Mouse (Mus musculus) heart, adult 2 months (tissue): ENCODE data around the gene Ndufb8. TPM values are rescaled to one million over a fixed set of nuclear protein-coding genes. Genes with fewer than 3 reads are reported as not detected.

Source experiments
- DNase-seq, 2 experiments: peaks; one replicate each; pipeline ENCODE4 v3.0.0; 2021
- H3K27ac ChIP-seq: fragments of 200-600 bp; 2 replicates; pipeline ENCODE4 v1.8.1; 2022
- H3K27me3 ChIP-seq: fragments of 200-500 bp; 2 replicates; pipeline ENCODE4 v1.6.1; 2012; ENCODE audit warnings: mild to moderate bottlenecking, low read length, inconsistent platforms, mixed read lengths; ENCODE audit not compliant: control insufficient read depth, insufficient read depth
- H3K36me3 ChIP-seq: fragments of 200-500 bp; 2 replicates; pipeline ENCODE4 v1.6.1; 2012; ENCODE audit warnings: low read length, inconsistent platforms; ENCODE audit not compliant: control insufficient read depth, insufficient read depth
- H3K4me1 ChIP-seq: fragments of 200-500 bp; 2 replicates; pipeline ENCODE4 v1.6.1; 2011; ENCODE audit warnings: low read length; ENCODE audit not compliant: control insufficient read depth, insufficient read depth
- H3K4me3 ChIP-seq: fragments of 200-600 bp; 2 replicates; pipeline ENCODE4 v1.8.1; 2022
- H3K79me2 ChIP-seq: fragments of 200-500 bp; replicated peaks from 2 replicates; pipeline ENCODE4 v1.6.1; 2012; ENCODE audit warnings: mild to moderate bottlenecking, inconsistent platforms, low read length, moderate library complexity, mixed read lengths; ENCODE audit not compliant: control insufficient read depth, insufficient read depth
- H3K9ac ChIP-seq: fragments of 200-500 bp; 2 replicates; pipeline ENCODE4 v1.6.1; 2012; ENCODE audit warnings: low read depth, mild to moderate bottlenecking, control low read depth, inconsistent platforms, low read length, mixed read lengths
- CTCF ChIP-seq: fragments of 200-600 bp; IDR thresholded peaks from 2 replicates; pipeline ENCODE4 v1.8.1; 2022; ENCODE audit warnings: antibody characterized with exemption, mild to moderate bottlenecking, moderate library complexity
- EP300 ChIP-seq: fragments of 200-500 bp; IDR thresholded peaks from 2 replicates; pipeline ENCODE4 v1.6.1; 2011; ENCODE audit warnings: low read depth, low read length, control low read depth; ENCODE audit not compliant: insufficient read depth
- POLR2A ChIP-seq: fragments of 200-500 bp; IDR thresholded peaks from 2 replicates; pipeline ENCODE4 v1.6.1; 2011; ENCODE audit warnings: mild to moderate bottlenecking, low read depth, low read length, control low read depth; ENCODE audit not compliant: insufficient read depth
- WGBS: fragments of 180-500 bp; shearing (Covaris S2); methylation state at CpG from one replicate; pipeline ENCODE4 v1.1.7; 2018; 5-methylcytosine and 5-hydroxymethylcytosine counted together
- intact Hi-C: fragments of 180-260 bp; cut with DNase I; formaldehyde crosslinking; loops from one replicate; pipeline ENCODE4 v1.15.1; 2025
- polyA plus RNA-seq: library from polyadenylated mRNA; depleted of rRNA; stranded (reverse); fragments of >200 nt; gene quantifications from 2 replicates; pipeline ENCODE4 v1.2.3, GENCODE M21; 2012
- total RNA-seq, 2 experiments: library from RNA; stranded (reverse); gene quantifications; 2 replicates each; pipeline ENCODE4 v1.2.3; 2021

The Ndufb8 gene
- total and polyA plus RNA-seq, 3 experiments = 1,693 to 2,415 (median 1,987) TPM

DNA sequence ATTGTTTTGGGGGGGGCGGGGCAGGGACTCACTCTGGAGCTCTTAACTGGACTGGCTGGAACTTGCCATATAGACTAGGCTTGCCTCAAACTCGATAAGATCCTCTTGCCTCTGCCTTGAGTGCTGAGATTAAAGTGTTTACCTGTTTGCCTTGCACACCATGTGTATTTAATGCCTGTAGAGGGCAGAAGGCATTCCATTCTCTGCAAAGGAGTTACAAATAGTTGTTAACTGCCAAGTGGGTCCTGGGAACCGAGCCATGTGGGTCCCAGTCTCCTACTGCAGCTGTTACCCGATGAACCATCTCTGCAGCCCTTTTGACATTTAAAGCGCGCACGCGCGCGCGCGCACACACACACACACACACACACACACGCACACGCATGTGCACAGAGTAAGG is 8.8 kb upstream of the Ndufb8 start:
- no peak overlapping the region for H3K4me3 ChIP-seq
- peaks cover 4% of the 10 kb centered on the region for H3K36me3 ChIP-seq
- H3K27me3 ChIP-seq = no peaks in the 10 kb centered on the region
- H3K27ac ChIP-seq = no peak overlapping the region
- intact Hi-C loops = no loop called here
- no peak overlapping the region for H3K9ac ChIP-seq
- 0 out of 2 replicates have a peak, but pooled peaks cover 2% of the 10 kb centered on the region for H3K79me2 ChIP-seq
- DNase-seq = no peak
- peaks cover 2% of the 10 kb centered on the region for H3K4me1 ChIP-seq
- TF ChIP-seq EP300 (no peak), CTCF (no peak), POLR2A (no peak)
- WGBS = 85% methylated on average over 14 of the region's 14 CpGs

DNA sequence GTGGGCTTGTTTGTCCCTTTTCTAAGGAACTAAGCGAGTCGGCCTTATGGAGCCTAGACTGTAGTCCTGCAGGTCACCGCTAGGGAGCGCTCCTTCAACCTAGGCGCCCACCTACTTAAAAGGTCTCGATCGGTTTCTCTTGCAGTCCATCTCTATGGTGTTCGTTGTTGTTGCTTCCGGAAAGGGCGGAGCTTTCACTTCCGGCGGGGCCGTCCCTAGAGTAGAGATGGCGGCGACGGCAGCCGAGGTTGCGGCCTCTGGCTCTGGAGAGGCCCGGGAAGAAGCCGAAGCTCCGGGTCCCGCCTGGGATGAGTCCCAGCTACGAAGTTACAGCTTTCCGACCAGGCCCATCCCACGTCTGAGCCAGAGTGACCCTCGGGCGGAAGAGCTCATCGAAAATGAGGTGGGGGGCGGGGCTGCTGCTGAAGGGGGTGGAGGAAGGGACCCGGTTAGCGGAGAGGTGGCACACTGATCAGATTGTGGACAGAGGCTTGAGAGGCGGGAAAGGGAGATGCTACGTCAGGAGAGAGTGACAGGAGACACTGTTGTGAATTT is 7.5 kb upstream of the Ndufb8 start, which contains the start of gene Hif1an:
Hif1an (plus strand) TSS at position 199 of the 555 bp plus-strand sequence.
- peak within 1 kb of the TSS; percentile 76 for H3K27ac ChIP-seq
- peaks cover 2% of the 10 kb centered on the region for H3K4me1 ChIP-seq
- under 1% methylated on average over 33 of the region's 33 CpGs for WGBS
- 0 out of 2 replicates have a peak, but pooled peaks cover 2% of the 10 kb centered on the region for H3K79me2 ChIP-seq
- intact Hi-C loops = no loop called here
- peak; percentile 95 for DNase-seq
- H3K4me3 ChIP-seq = peak within 1 kb of the TSS; percentile 65
- H3K27me3 ChIP-seq = no peaks in the 10 kb centered on the region
- peak within 1 kb of the TSS; percentile 77 for H3K9ac ChIP-seq
- TF ChIP-seq CTCF = peak; percentile 100
- peak; percentile 78; the same call in 1 of the 2 replicates for TF ChIP-seq EP300
- TF ChIP-seq POLR2A = peak; percentile 88
- H3K36me3 ChIP-seq = peaks cover 4% of the 10 kb centered on the region

DNA sequence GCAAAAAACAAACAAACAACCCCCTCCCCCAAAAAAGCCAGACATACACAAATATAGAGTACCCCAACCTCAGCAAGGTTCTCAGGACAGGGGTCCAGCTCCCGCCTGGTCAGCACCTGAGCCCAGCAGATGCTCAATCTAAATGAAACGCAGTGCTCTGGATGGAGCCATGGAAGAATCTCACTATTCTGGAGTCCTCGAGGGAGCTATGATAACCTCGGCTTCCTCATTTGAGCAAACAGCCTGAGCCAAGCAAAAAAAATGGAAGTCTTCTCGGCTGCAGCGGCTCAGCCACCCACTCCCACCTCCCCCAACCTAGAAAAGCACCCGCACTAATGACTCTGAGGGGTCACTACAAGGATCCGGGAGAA is 765 bp downstream of the Ndufb8 start:
- Histone ChIP-seq H3K27me3 (no peaks in the 10 kb centered on the region), H3K36me3 (peaks cover 16% of the 10 kb centered on the region), H3K4me3 (peak overlapping the region; percentile 95), H3K27ac (peak overlapping the region; percentile 92), H3K4me1 (peaks cover 5% of the 10 kb centered on the region), H3K79me2 (peaks cover 6% of the 10 kb centered on the region), H3K9ac (peak overlapping the region; percentile 96)
- WGBS = 2% methylated on average over 8 of the region's 8 CpGs
- DNase-seq = no peak
- intact Hi-C loops = no loop called here
- no peak for TF ChIP-seq EP300
- no peak for TF ChIP-seq CTCF
- no peak for TF ChIP-seq POLR2A

DNA sequence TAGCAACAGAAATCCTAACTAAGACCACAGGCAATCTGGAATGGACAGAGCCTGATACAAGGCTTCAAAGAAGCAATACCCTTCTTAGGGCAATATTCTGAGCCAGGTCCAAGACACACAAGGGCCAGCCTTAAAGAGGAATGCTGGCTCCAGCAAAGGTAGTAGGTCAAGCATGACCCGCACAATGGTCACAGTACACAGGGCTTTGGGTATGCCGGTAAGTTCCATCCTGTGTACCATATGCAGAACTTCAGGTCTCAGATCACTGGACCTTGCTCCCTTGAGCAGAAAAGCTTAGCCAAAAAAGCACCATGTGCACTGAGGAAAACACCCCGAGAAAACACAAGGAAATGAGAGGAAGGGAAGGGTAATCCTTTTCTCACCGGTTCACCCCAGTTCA is 2.0 kb downstream of the Ndufb8 start:
- intact Hi-C loops = no loop called here
- H3K27ac ChIP-seq = no peak overlapping the region
- 80% methylated on average over 4 of the region's 4 CpGs for WGBS
- TF ChIP-seq CTCF (no peak), POLR2A (no peak), EP300 (no peak)
- peaks cover 6% of the 10 kb centered on the region for H3K79me2 ChIP-seq
- no peak overlapping the region for H3K4me3 ChIP-seq
- H3K9ac ChIP-seq = no peak overlapping the region
- no peaks in the 10 kb centered on the region for H3K27me3 ChIP-seq
- peaks cover 5% of the 10 kb centered on the region for H3K4me1 ChIP-seq
- no peak for DNase-seq
- H3K36me3 ChIP-seq = peaks cover 16% of the 10 kb centered on the region

DNA sequence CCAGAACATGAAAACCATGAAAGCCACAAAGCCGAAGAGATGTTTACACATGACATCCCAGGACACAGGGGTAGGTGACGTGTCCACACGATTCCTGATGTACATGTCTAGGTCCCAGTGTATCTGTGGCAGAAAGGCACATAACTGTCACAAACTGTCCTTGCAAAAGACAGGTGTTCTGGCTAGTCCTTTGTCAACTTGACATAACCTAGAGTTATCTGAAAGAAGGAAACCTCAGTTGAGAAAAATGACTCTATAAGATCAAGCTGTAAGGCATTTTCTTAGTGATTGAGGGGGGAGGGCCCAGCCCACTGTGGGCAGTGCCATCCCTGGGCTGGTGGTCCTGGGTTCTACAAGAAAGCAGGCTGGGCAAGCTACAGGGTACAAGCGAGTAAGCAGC is 2.5 kb downstream of the Ndufb8 start, which contains the start of gene Gm20538:
Gm20538 (minus strand) TSS at position 101 of the 400 bp plus-strand sequence.
- Histone ChIP-seq H3K4me1 (peaks cover 5% of the 10 kb centered on the region), H3K27ac (no peak within 1 kb of the TSS), H3K36me3 (peaks cover 16% of the 10 kb centered on the region), H3K9ac (no peak within 1 kb of the TSS), H3K79me2 (peaks cover 6% of the 10 kb centered on the region), H3K4me3 (no peak within 1 kb of the TSS), H3K27me3 (no peaks in the 10 kb centered on the region)
- TF ChIP-seq CTCF (no peak), POLR2A (no peak), EP300 (no peak)
- intact Hi-C loops = no loop called here
- WGBS = 87% methylated on average over 4 of the region's 4 CpGs
- no peak for DNase-seq

DNA sequence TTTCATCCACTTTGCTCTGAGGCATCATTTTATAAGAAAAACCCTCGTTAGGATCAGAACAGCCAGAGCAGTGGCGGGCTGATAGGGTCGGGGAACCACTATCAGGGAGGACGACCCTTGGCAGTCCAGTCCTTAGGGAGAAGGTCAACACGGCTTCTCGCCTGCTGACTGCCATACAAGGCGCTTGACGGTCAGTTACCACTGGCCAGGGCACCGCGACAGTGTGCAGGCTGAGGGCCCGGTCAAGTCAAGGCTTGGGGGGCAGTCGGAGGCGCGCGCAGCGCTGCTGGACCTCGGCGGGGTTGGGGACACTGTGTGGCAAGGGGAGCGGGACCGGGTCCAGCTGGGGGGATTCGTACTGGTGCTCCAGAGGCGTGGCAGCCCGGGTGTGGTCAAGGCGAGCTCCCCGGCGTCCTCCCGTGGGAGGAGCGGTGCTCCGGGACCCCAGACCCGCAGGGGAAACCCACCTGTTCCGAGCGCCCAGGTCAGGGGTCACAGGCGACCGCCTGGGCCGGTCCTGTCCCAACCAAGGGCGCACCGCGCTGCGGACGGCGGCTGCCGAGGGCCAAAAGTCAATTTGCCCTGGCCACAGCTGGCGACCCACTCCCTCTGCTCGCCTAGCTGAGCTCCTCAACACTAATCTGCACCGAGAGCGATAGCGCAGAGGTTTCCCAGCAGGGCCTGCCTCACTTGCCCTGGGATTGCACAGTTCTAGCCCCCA is 9.8 kb downstream of the Ndufb8 start, which contains the start of gene Sec31b:
Sec31b (minus strand) TSS at position 544 of the 721 bp plus-strand sequence.
- Histone ChIP-seq H3K79me2 (no peaks in the 10 kb centered on the region), H3K36me3 (no peaks in the 10 kb centered on the region; the same call in 1 of the 2 replicates), H3K27ac (peak within 1 kb of the TSS; percentile 69), H3K27me3 (no peaks in the 10 kb centered on the region), H3K9ac (peak within 1 kb of the TSS; percentile 93), H3K4me1 (no peaks in the 10 kb centered on the region), H3K4me3 (peak within 1 kb of the TSS; percentile 63)
- TF ChIP-seq POLR2A = no peak; the same call in 1 of the 2 replicates
- no peak for TF ChIP-seq EP300
- TF ChIP-seq CTCF = no peak
- WGBS = 3% methylated on average over 47 of the region's 47 CpGs
- intact Hi-C loops = loop anchor here (10.0 kb wide), 1 partner anchor 301 kb away; no protein-coding TSS in a partner anchor
- peak; percentile 79 to 82 for DNase-seq
